Mouse (Mus musculus): Measurements from ENCODE around the gene Gsta2. TPM values are rescaled to one million over a fixed set of nuclear protein-coding genes. Genes with fewer than 3 reads are reported as not detected.
A peak's percentile ranks its signal among the peaks of the same experiment; 100 is the strongest.

Gene Gsta2
- polyA plus RNA-seq (2021) = 2.1 TPM

- in situ Hi-C loops (cut with MboI; ENCODE audit: low pct_unique_long_range_greater_than_20kb) = loop anchor here (25.0 kb wide), 1 partner anchor 182 kb away; no protein-coding TSS in a partner anchor
- ATAC-seq = no peak
- CTCF ChIA-PET = no interaction called here
- no peaks in the 10 kb centered on the region for H3K27me3 ChIP-seq
- POLR2A ChIA-PET = interaction anchor here (0.7 kb wide), 1 partner anchor 211 kb away, joined by 3 read pairs; no protein-coding TSS in a partner anchor
- TF ChIP-seq CTCF (IDR thresholded peaks at IDR 0.05) = no peak
- DNase-seq (ENCODE audit: low read depth, low spot score) = no peak
Observed at GRCm38 (mm10) chr9:78355611-78356010, at the start of gene Gsta2. Gene Gsta2, minus strand, starts transcription at chr9:78355788.

- no peak for TF ChIP-seq CTCF (IDR thresholded peaks at IDR 0.05)
- peaks cover 16% of the 10 kb centered on the region for H3K27me3 ChIP-seq
- ChIA-PET POLR2A (no interaction called here), CTCF (no interaction called here)
- DNase-seq (ENCODE audit: low read depth, low spot score) = no peak
- ATAC-seq = no peak
- in situ Hi-C loops (cut with MboI; ENCODE audit: low pct_unique_long_range_greater_than_20kb) = no loop called here
Observed at GRCm38 (mm10) chr9:78401596-78401995, 46.0 kb upstream of the Gsta2 start.

GRCm38 (mm10) chr9:78400570-78400969 lies 45.0 kb upstream of the Gsta2 start:
- peaks cover 19% of the 10 kb centered on the region for H3K27me3 ChIP-seq
- ChIA-PET CTCF (no interaction called here), POLR2A (no interaction called here)
- no peak for ATAC-seq
- no peak for TF ChIP-seq CTCF (IDR thresholded peaks at IDR 0.05)
- in situ Hi-C loops (cut with MboI; ENCODE audit: low pct_unique_long_range_greater_than_20kb) = no loop called here
- DNase-seq (ENCODE audit: low read depth, low spot score) = no peak

- no peak for DNase-seq (ENCODE audit: low read depth, low spot score)
- CTCF ChIA-PET = interaction anchor here (0.7 kb wide), 1 partner anchor 10 kb away, joined by 3 read pairs; no protein-coding TSS in a partner anchor
- peaks cover 35% of the 10 kb centered on the region for H3K27me3 ChIP-seq
- ATAC-seq = no peak
- in situ Hi-C loops (cut with MboI; ENCODE audit: low pct_unique_long_range_greater_than_20kb) = no loop called here
- TF ChIP-seq CTCF (IDR thresholded peaks at IDR 0.05) = no peak
- POLR2A ChIA-PET = no interaction called here
Observed at GRCm38 (mm10) chr9:78396517-78396916, 40.9 kb upstream of the Gsta2 start.

- TF ChIP-seq CTCF (IDR thresholded peaks at IDR 0.05) = no peak
- ChIA-PET CTCF (no interaction called here), POLR2A (no interaction called here)
- no peak for ATAC-seq
- no peak for DNase-seq (ENCODE audit: low read depth, low spot score)
- in situ Hi-C loops (cut with MboI; ENCODE audit: low pct_unique_long_range_greater_than_20kb) = no loop called here
- peaks cover 39% of the 10 kb centered on the region for H3K27me3 ChIP-seq
Observed at GRCm38 (mm10) chr9:78395630-78396351, 40.2 kb upstream of the Gsta2 start, which contains the start of gene Ddx43. Gene Ddx43, plus strand, starts transcription at chr9:78395777.

GRCm38 (mm10) chr9:78395244-78395629 lies 39.6 kb upstream of the Gsta2 start:
- no peak for TF ChIP-seq CTCF (IDR thresholded peaks at IDR 0.05)
- peaks cover 39% of the 10 kb centered on the region for H3K27me3 ChIP-seq
- POLR2A ChIA-PET = no interaction called here
- in situ Hi-C loops (cut with MboI; ENCODE audit: low pct_unique_long_range_greater_than_20kb) = no loop called here
- CTCF ChIA-PET = no interaction called here
- DNase-seq (ENCODE audit: low read depth, low spot score) (no peak), ATAC-seq (no peak)

- no peak for DNase-seq (ENCODE audit: low read depth, low spot score)
- POLR2A ChIA-PET = no interaction called here
- TF ChIP-seq CTCF (IDR thresholded peaks at IDR 0.05) = no peak
- peaks cover 39% of the 10 kb centered on the region for H3K27me3 ChIP-seq
- ATAC-seq = no peak
- CTCF ChIA-PET = no interaction called here
- in situ Hi-C loops (cut with MboI; ENCODE audit: low pct_unique_long_range_greater_than_20kb) = no loop called here
Observed at GRCm38 (mm10) chr9:78394602-78395001, 39.0 kb upstream of the Gsta2 start.

GRCm38 (mm10) chr9:78393741-78394140 lies 38.2 kb upstream of the Gsta2 start:
- in situ Hi-C loops (cut with MboI; ENCODE audit: low pct_unique_long_range_greater_than_20kb) = no loop called here
- ChIA-PET POLR2A (no interaction called here), CTCF (no interaction called here)
- peaks cover 31% of the 10 kb centered on the region for H3K27me3 ChIP-seq
- DNase-seq (ENCODE audit: low read depth, low spot score) (no peak), ATAC-seq (no peak)
- TF ChIP-seq CTCF (IDR thresholded peaks at IDR 0.05) = no peak

GRCm38 (mm10) chr9:78389981-78390380 lies 34.4 kb upstream of the Gsta2 start:
- POLR2A ChIA-PET = no interaction called here
- H3K27me3 ChIP-seq = peaks cover 17% of the 10 kb centered on the region
- in situ Hi-C loops (cut with MboI; ENCODE audit: low pct_unique_long_range_greater_than_20kb) = loop anchor here (10.0 kb wide), 1 partner anchor 65 kb away; the partner anchor contains the start of gene Omt2b

GRCm38 (mm10) chr9:78386947-78387346 lies 31.4 kb upstream of the Gsta2 start:
- CTCF ChIA-PET = interaction anchor here (0.6 to 1.3 kb wide), 3 partner anchors 20 to 165 kb away, joined by 3 read pairs; no protein-coding TSS in a partner anchor
- POLR2A ChIA-PET = no interaction called here
- DNase-seq (ENCODE audit: low read depth, low spot score) = no peak
- TF ChIP-seq CTCF (IDR thresholded peaks at IDR 0.05) = no peak
- peaks cover 6% of the 10 kb centered on the region for H3K27me3 ChIP-seq
- ATAC-seq = no peak
- in situ Hi-C loops (cut with MboI; ENCODE audit: low pct_unique_long_range_greater_than_20kb) = loop anchor here (10.0 kb wide), 1 partner anchor 62 kb away; the partner anchor contains the start of gene Omt2b

More at GRCm38 (mm10) chr9:78389981-78390380, 34.4 kb upstream of the Gsta2 start:
- no peak for TF ChIP-seq CTCF (IDR thresholded peaks at IDR 0.05)
- ATAC-seq (no peak), DNase-seq (ENCODE audit: low read depth, low spot score) (no peak)
- CTCF ChIA-PET = interaction anchor here (1.1 kb wide), 1 partner anchor 50 kb away, joined by 3 read pairs; no protein-coding TSS in a partner anchor

GRCm38 (mm10) chr9:78385893-78386292 lies 30.3 kb upstream of the Gsta2 start:
- DNase-seq (ENCODE audit: low read depth, low spot score) = no peak
- TF ChIP-seq CTCF (IDR thresholded peaks at IDR 0.05) = peak; percentile 72
- H3K27me3 ChIP-seq = no peaks in the 10 kb centered on the region
- ATAC-seq = no peak
- in situ Hi-C loops (cut with MboI; ENCODE audit: low pct_unique_long_range_greater_than_20kb) = loop anchor here (10.0 kb wide), 1 partner anchor 61 kb away; the partner anchor contains the start of gene Omt2b
- POLR2A ChIA-PET = interaction anchor here (1.1 kb wide), 1 partner anchor 15 kb away, joined by 4 read pairs; no protein-coding TSS in a partner anchor
- CTCF ChIA-PET = interaction anchor here (0.6 to 1.8 kb wide), 4 partner anchors 23 to 1441 kb away, joined by 3 to 6 read pairs (median 3); no protein-coding TSS in a partner anchor
